Mouse (Mus musculus) heart, embryonic 11.5 days (tissue): Measurements from ENCODE around the gene Acot13. TPM values are rescaled to one million over a fixed set of nuclear protein-coding genes. Genes with fewer than 3 reads are reported as not detected.

Experiments
- ATAC-seq: fragments of 200-750 bp; cut with Nextera tagmentation; replicated peaks from 2 replicates; pipeline ENCODE4 v1.8.0; 2017; ENCODE audit warnings: moderate library complexity; ENCODE audit not compliant: insufficient number of reproducible peaks, low FRiP score, low TSS enrichment
- H3K27ac ChIP-seq: fragments of 300-500 bp; sonication (generic); 2 replicates; pipeline ENCODE4 v1.5.1; 2014; ENCODE audit warnings: mild to moderate bottlenecking, low read depth, low read length
- H3K27me3 ChIP-seq: fragments of 300-500 bp; sonication (generic); 2 replicates; pipeline ENCODE4 v1.6.1; 2014; ENCODE audit warnings: mild to moderate bottlenecking, low read length, mixed read lengths; ENCODE audit not compliant: control insufficient read depth, insufficient read depth
- H3K36me3 ChIP-seq: fragments of 300-500 bp; sonication (generic); 2 replicates; pipeline ENCODE4 v1.6.1; 2014; ENCODE audit warnings: mild to moderate bottlenecking, low read length, moderate library complexity, mixed read lengths; ENCODE audit not compliant: control insufficient read depth, insufficient read depth
- H3K4me1 ChIP-seq: fragments of 300-500 bp; sonication (generic); 2 replicates; pipeline ENCODE4 v1.6.1; 2014; ENCODE audit warnings: low read length; ENCODE audit not compliant: control insufficient read depth, insufficient read depth
- H3K4me2 ChIP-seq: fragments of 300-500 bp; sonication (generic); 2 replicates; pipeline ENCODE4 v1.6.1; 2014; ENCODE audit warnings: mild to moderate bottlenecking, moderate library complexity
- H3K4me3 ChIP-seq: fragments of 300-500 bp; sonication (generic); 2 replicates; pipeline ENCODE4 v1.5.1; 2014; ENCODE audit warnings: low read depth, low read length
- H3K9ac ChIP-seq: fragments of 300-500 bp; sonication (generic); 2 replicates; pipeline ENCODE4 v1.6.1; 2014; ENCODE audit warnings: mild to moderate bottlenecking, low read depth, low read length, moderate library complexity
- H3K9me3 ChIP-seq: fragments of 300-500 bp; sonication (generic); replicated peaks from 2 replicates; pipeline ENCODE4 v1.6.1; 2016; ENCODE audit warnings: low read length; ENCODE audit not compliant: control insufficient read depth
- whole genome bisulfite sequencing: fragments of 180-500 bp; shearing (Covaris S2); extraction: QIAGEN DNeasy Blood & Tissue Kit; methylation state at CpG from one replicate; pipeline ENCODE4 v1.1.7; 2014; ENCODE audit not compliant: insufficient replicate concordance; 5-methylcytosine and 5-hydroxymethylcytosine counted together
- polyA plus RNA-seq: library from polyadenylated mRNA; unstranded; fragments of >200 nt; fragmentation: Nextera tagmentation; extraction: Ambion mirVana; gene quantifications from 2 replicates; pipeline ENCODE4 v1.2.1, GENCODE M21; 2014

The Acot13 gene
- polyA plus RNA-seq, 1 experiment from 2014 or later, result 201 TPM

DNA sequence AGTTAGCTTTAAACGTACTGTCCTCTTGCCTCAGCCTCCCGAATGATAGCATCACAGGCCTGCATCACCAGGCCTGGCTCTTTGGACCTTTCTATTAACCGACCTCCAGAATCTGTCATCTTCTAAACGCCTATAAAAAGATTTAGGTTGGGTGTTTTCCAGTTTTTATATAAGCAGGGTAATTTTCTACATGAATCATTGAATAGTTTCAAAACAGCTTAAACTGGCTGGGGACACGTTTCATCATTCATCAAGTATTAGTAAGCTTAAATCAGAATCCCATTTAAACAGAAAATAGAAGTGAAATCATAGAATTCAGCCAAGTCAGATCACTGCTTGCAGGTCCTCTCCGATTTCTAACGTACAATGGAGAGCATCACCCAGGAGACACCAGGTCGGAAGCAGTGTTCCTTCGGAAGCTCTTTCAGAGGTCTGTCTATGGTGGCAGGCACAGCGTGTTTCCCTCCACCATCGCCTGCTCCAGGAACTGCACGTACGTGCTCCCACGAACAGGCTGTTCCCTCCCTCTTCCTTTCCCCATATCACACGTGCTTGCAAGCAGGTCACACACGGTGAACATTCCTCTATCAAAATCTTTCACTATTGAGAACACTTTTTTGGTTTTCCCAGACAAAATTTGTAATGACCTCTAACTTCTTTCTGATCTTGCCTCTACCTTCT lies 8.5 kb downstream of the Acot13 start:
- WGBS, result 80% methylated on average over 16 of the region's 16 CpGs
- Histone ChIP-seq H3K27me3 (no peaks in the 10 kb centered on the region), H3K27ac (no peak overlapping the region), H3K9ac (no peak overlapping the region), H3K4me1 (peaks cover 11% of the 10 kb centered on the region), H3K4me3 (no peak overlapping the region), H3K9me3 (no peaks in the 10 kb centered on the region), H3K36me3 (peaks cover 9% of the 10 kb centered on the region), H3K4me2 (no peak overlapping the region)
- no peak for ATAC-seq

DNA sequence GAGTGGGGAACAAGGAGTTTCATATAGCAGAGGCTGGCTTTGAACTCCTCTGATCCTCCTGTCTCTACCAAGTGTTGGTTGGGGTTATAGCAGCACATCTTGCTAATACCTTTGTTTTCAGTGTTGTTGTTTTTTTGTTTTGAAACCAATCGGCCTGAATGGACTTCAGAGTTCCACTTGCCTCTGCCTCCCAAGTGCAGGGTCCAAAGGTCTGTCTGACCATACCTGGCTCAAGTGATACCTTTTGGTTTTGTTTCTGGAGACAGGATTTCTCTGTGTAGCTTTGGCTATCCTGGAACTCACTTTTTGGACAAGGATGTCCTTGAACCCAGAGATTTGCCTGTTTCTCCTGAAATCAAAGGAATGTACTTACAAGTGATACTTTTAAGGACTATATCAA lies 11.4 kb downstream of the Acot13 start:
- Histone ChIP-seq H3K27ac (no peak overlapping the region), H3K4me1 (no peaks in the 10 kb centered on the region), H3K27me3 (no peaks in the 10 kb centered on the region), H3K9me3 (no peaks in the 10 kb centered on the region), H3K36me3 (peaks cover 9% of the 10 kb centered on the region), H3K4me3 (no peak overlapping the region), H3K9ac (no peak overlapping the region), H3K4me2 (no peak overlapping the region)
- WGBS, result 70% methylated on average over 1 of the region's 1 CpGs
- ATAC-seq, result no peak

DNA sequence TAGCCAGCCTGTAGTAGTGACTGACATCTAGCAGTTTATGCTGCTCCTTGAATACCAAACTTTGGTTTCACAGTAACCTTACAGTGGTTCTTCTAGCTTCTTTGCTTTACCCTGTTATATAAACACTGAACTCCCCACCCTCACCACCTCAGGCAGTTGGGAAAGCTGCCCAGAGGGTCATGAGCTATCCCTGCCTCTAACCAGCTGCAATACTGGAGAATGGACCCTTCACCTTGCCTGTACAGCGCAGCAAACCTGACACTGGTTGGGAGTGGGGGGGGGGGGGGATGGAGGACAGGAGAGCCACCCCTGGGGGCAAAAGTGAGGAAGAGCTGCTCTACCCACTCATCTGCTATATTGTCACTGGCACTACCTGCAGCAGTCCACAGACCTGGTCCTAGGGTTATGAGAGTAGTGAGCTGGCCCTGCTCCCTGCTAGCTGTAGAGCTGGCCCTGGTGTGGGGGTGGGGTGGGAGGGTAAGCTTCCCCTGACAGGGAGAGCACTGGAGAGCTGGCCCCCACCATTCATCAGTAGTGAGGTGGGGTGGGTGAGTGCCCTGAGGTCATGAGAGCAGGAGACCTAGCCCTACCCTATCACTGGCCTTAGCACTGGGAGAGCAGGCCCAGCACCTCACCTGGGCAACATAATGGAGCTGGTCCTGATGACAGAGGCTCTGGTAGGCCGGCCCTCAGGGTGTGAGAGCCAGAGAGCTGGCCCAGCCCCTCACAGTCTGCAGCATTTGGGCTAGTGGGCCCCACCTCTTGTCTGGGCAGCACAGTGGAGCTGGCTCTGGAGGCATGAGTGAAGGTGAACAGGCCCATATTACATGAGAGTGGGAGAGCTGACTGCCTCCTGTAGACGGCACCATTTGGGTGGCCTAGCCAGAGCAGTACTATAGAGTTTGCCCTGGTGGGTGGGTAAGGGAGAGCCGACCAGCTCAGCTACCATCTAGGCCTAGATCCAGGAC lies 14.9 kb downstream of the Acot13 start:
- Histone ChIP-seq H3K27ac (no peak overlapping the region), H3K4me2 (no peak overlapping the region), H3K36me3 (peaks cover 26% of the 10 kb centered on the region), H3K9ac (no peak overlapping the region), H3K4me3 (no peak overlapping the region), H3K27me3 (no peaks in the 10 kb centered on the region), H3K4me1 (no peaks in the 10 kb centered on the region), H3K9me3 (no peaks in the 10 kb centered on the region)
- ATAC-seq, result peak; percentile 66; the same call in 1 of the 2 replicates
- 57% methylated on average over 4 of the region's 4 CpGs for WGBS

DNA sequence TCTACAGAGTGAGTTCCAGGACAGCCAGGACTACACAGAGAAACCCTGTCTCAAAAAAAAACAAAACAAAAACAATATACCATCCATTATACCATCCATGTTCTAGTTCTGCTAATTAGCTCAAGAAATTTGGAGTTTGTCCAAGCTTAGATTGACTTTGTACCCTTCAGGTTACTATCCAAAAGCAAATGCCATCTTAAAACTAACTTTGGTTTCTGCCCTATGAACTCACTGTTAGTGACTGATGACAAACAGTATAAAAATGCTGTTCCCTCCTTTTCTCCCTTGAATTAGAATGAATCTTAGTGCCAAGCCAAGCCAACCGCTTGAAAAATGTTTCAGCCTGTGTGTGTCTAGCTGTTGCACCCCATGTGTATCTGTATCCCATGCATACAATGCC lies 16.7 kb downstream of the Acot13 start:
- no peak overlapping the region for H3K9ac ChIP-seq
- H3K27ac ChIP-seq, result no peak overlapping the region
- H3K4me1 ChIP-seq, result no peaks in the 10 kb centered on the region
- 88% methylated on average over 1 of the region's 1 CpGs for WGBS
- H3K27me3 ChIP-seq, result no peaks in the 10 kb centered on the region
- no peak overlapping the region for H3K4me3 ChIP-seq
- peaks cover 40% of the 10 kb centered on the region for H3K36me3 ChIP-seq
- H3K4me2 ChIP-seq, result no peak overlapping the region
- ATAC-seq, result no peak
- H3K9me3 ChIP-seq, result no peaks in the 10 kb centered on the region

DNA sequence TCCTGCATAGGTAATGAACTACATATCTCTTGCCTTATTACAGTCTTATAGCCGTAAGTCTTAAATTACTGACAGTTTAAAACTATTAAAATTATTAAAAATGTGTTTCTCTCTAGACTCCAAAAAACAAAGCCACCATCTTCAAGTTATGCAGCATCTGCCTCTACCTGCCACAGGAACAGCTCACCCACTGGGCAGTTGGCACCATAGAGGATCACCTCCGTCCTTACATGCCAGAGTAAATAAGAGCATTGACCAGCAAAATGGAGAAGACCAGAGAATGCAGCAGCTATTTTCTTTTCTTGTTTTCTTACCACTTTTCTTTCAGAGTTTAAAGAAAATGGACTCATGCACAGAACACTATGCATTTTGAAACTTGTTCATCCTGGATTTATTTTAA lies 18.8 kb downstream of the Acot13 start:
- 95% methylated on average over 2 of the region's 2 CpGs for WGBS
- peaks cover 42% of the 10 kb centered on the region for H3K36me3 ChIP-seq

DNA sequence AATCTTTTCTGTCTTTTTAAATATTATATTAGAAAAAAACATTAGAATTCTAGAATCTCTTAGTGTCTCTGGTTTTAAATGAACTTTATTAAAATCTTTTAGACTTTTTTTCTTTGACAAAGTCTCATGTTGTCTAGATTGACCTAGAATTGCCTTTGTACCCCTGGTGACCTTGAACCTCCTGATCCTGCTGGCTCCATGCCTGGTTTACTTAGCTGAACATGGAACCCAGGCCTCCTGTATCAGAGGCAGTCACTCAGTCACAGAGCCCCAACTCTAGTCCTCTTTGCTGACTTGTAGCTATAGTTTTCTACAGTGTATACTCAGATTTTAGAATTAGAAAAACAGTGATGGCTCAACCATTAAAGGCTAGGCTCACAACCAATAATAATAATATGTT lies 25.3 kb downstream of the Acot13 start:
- H3K27me3 ChIP-seq, result no peaks in the 10 kb centered on the region
- H3K27ac ChIP-seq, result no peak overlapping the region
- ATAC-seq, result no peak
- H3K4me1 ChIP-seq, result peaks cover 4% of the 10 kb centered on the region; the same call in 1 of the 2 replicates
- no peak overlapping the region for H3K4me3 ChIP-seq
- no peak overlapping the region for H3K4me2 ChIP-seq
- H3K9me3 ChIP-seq, result no peaks in the 10 kb centered on the region
- no peak overlapping the region for H3K9ac ChIP-seq
- peaks cover 29% of the 10 kb centered on the region for H3K36me3 ChIP-seq

More for the DNA sequence above, 18.8 kb downstream of the Acot13 start:
- ATAC-seq, result no peak
- Histone ChIP-seq H3K4me1 (no peaks in the 10 kb centered on the region), H3K4me2 (no peak overlapping the region), H3K27me3 (no peaks in the 10 kb centered on the region), H3K4me3 (no peak overlapping the region), H3K9ac (no peak overlapping the region), H3K27ac (no peak overlapping the region), H3K9me3 (no peaks in the 10 kb centered on the region)

DNA sequence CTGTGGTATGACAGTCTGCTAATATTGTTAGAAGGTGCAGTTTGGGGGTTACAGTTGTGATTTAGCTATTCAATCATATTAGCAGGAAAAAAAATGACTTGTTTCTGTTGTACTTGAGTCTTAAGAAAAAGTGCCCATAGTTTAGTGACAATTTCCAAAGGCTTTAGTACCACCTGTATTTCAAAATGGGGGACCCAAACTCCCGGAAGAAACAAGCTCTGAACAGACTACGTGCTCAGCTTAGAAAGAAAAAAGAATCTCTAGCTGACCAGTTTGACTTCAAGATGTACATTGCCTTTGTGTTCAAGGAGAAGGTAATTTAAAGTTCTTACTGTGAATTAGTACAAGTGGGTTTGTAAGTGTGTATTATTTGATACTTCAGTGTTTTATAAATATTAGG lies 28.1 kb downstream of the Acot13 start:
- H3K9ac ChIP-seq, result peak overlapping the region; percentile 58; the same call in 1 of the 2 replicates
- H3K4me3 ChIP-seq, result peak overlapping the region; percentile 94
- no peak for ATAC-seq
- peak overlapping the region; percentile 90 for H3K4me2 ChIP-seq
- WGBS, result 29% methylated on average over 2 of the region's 2 CpGs
- no peak overlapping the region for H3K27ac ChIP-seq
- no peaks in the 10 kb centered on the region for H3K9me3 ChIP-seq
- H3K36me3 ChIP-seq, result peaks cover 9% of the 10 kb centered on the region
- no peaks in the 10 kb centered on the region for H3K27me3 ChIP-seq
- H3K4me1 ChIP-seq, result peaks cover 4% of the 10 kb centered on the region; the same call in 1 of the 2 replicates

DNA sequence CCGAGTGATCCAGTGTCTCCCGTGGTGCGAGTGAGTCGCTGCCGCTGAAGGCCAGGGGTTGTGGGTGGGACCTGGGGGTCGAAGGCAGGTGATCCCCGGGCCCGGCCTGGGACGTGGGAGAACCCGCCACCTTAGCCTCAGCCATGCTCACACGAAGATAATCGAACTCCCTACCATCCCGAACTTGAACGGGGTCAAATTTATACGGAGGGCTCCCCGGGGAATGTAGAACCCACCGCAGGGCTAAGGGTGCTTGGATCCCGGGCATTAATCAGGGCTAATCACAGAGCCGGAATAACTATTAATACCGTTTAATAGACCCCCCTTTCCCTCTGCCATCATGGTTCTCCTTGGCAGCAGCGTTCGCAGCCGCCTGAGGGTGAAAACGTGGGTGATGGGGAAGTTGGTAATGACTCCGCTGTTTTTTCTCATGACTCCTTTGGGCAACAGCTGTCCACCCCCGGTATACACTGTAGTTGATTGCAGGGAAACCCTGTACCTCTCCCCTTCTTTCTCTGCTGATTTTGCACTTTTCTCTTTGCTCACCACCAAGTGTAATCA lies 29.1 kb downstream of the Acot13 start:
- peak overlapping the region; percentile 97 for H3K9ac ChIP-seq
- peak overlapping the region; percentile 94 for H3K4me3 ChIP-seq
- peak overlapping the region; percentile 99; the same call in 1 of the 2 replicates for H3K27ac ChIP-seq
- ATAC-seq, result no peak
- H3K36me3 ChIP-seq, result peaks cover 2% of the 10 kb centered on the region
- no peaks in the 10 kb centered on the region for H3K9me3 ChIP-seq
- peaks cover 4% of the 10 kb centered on the region; the same call in 1 of the 2 replicates for H3K4me1 ChIP-seq
- no peaks in the 10 kb centered on the region for H3K27me3 ChIP-seq
- H3K4me2 ChIP-seq, result peak overlapping the region; percentile 90
- WGBS, result under 1% methylated on average over 26 of the region's 26 CpGs
